Mouse (Mus musculus) forebrain, embryonic 15.5 days (tissue): ENCODE measurements around the gene Crlf2. TPM values are rescaled to one million over a fixed set of nuclear protein-coding genes. Genes with fewer than 3 reads are reported as not detected.

Experiments used
- ATAC-seq: fragments of 200-750 bp; cut with Nextera tagmentation; replicated peaks from 2 replicates; pipeline ENCODE4 v1.8.0; 2017; ENCODE audit warnings: mild to moderate bottlenecking, moderate TSS enrichment, moderate library complexity
- H3K27ac ChIP-seq: fragments of 300-500 bp; sonication (generic); replicated peaks from 2 replicates; pipeline ENCODE4 v1.5.1; 2015; ENCODE audit warnings: mild to moderate bottlenecking, inconsistent platforms
- H3K27me3 ChIP-seq: fragments of 300-500 bp; sonication (generic); 2 replicates; pipeline ENCODE4 v1.6.1; 2015; ENCODE audit warnings: inconsistent platforms
- H3K36me3 ChIP-seq: fragments of 300-500 bp; sonication (generic); 2 replicates; pipeline ENCODE4 v1.6.1; 2015; ENCODE audit warnings: mild to moderate bottlenecking, inconsistent platforms
- H3K4me1 ChIP-seq: fragments of 300-500 bp; sonication (generic); 2 replicates; pipeline ENCODE4 v1.6.1; 2015; ENCODE audit warnings: inconsistent platforms
- H3K4me2 ChIP-seq: fragments of 300-500 bp; sonication (generic); replicated peaks from 2 replicates; pipeline ENCODE4 v1.6.1; 2015; ENCODE audit warnings: mild to moderate bottlenecking, inconsistent platforms
- H3K4me3 ChIP-seq: fragments of 300-500 bp; sonication (generic); 2 replicates; pipeline ENCODE4 v1.5.1; 2015; ENCODE audit warnings: mild to moderate bottlenecking, inconsistent platforms
- H3K9ac ChIP-seq: fragments of 300-500 bp; sonication (generic); replicated peaks from 2 replicates; pipeline ENCODE4 v1.6.1; 2015; ENCODE audit warnings: mild to moderate bottlenecking, inconsistent platforms
- H3K9me3 ChIP-seq: fragments of 300-500 bp; sonication (generic); 2 replicates; pipeline ENCODE4 v1.6.1; 2016; ENCODE audit warnings: inconsistent platforms
- WGBS: fragments of 180-500 bp; shearing (Covaris S2); methylation state at CpG from one replicate; pipeline ENCODE4 v1.1.7; 2015; ENCODE audit warnings: mixed read lengths; 5-methylcytosine and 5-hydroxymethylcytosine counted together
- polyA plus RNA-seq: library from polyadenylated mRNA; unstranded; fragments of >200 nt; fragmentation: Nextera tagmentation; extraction: Ambion mirVana; gene quantifications from 2 replicates; pipeline ENCODE4 v1.2.1, GENCODE M21; 2015

The Crlf2 gene
- polyA plus RNA-seq: 10.5 and 11.3 TPM in 2 replicates

DNA sequence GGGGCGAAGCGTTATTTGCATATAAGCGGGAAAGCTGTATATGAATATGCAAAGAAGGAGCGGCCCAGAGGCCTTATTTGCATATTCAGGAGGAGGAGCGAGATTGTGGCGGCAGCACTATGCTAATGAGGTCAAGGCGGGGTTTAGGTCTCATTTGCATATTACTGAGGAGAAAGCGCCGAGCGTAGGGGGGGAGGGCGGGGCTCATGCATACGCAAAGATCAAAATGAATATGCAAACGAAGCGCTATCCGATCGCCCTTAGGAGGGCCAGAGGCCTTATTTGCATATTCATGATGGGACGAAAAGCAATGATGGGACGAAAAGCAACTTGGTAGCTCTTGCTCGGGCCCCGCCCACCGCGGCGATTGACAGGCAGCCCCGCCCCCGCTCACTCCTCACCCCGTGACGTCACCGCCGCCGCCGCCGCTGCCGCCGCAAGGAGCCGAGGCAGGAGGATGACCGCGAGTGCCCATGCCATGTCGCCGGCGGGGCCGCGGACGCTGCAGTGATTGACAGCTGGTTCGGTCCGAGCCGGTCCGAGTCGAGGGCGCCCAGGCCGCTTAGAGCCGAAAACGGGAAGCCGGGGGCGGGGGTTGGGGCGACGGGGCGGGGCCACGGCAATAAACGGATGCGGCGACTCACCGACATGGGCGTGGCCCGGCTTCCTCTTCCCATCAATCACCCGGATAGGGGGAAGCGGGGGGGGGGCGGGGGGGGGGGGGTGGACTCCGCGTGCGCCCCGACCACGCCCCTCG is at the start of gene Crlf2:
Crlf2 (minus strand) TSS at position 590 of the 757 bp plus-strand sequence.
- WGBS: under 1% methylated on average over 66 of the region's 73 CpGs
- peaks cover 7% of the 10 kb centered on the region for H3K36me3 ChIP-seq
- H3K4me1 ChIP-seq: no peaks in the 10 kb centered on the region
- peak within 1 kb of the TSS; percentile 73 for H3K4me3 ChIP-seq
- peak within 1 kb of the TSS; percentile 49 for H3K4me2 ChIP-seq
- peak; percentile 53 for ATAC-seq
- peaks cover 11% of the 10 kb centered on the region for H3K9me3 ChIP-seq
- H3K27me3 ChIP-seq: no peaks in the 10 kb centered on the region
- peak within 1 kb of the TSS; percentile 65 for H3K9ac ChIP-seq
- peak within 1 kb of the TSS; percentile 98 for H3K27ac ChIP-seq

DNA sequence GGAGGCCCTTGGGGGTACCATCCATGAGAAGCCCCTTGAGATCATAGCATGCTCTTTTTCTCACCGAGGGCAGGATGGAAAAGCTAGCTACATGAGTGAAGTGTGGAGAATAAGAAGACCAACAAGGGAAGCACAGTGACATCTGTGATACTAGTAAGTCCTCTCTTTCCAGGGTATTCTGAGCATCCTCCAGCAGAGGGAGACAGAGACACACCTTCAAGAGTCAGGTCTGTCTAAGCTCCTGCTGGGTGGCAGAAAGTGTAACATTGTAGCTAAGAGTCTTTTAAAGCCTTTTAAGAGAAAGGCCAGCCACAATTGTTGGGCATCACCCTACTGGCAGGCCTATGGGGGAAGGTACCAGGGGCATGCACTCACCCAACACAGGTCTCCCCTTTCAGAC is 43.8 kb upstream of the Crlf2 start:
- Histone ChIP-seq H3K4me1 (no peaks in the 10 kb centered on the region), H3K27ac (no peak overlapping the region), H3K36me3 (no peaks in the 10 kb centered on the region), H3K9me3 (no peaks in the 10 kb centered on the region), H3K9ac (no peak overlapping the region), H3K4me2 (no peak overlapping the region), H3K27me3 (no peaks in the 10 kb centered on the region), H3K4me3 (no peak overlapping the region)
- WGBS: 35% methylated on average over 1 of the region's 1 CpGs
- ATAC-seq: no peak

DNA sequence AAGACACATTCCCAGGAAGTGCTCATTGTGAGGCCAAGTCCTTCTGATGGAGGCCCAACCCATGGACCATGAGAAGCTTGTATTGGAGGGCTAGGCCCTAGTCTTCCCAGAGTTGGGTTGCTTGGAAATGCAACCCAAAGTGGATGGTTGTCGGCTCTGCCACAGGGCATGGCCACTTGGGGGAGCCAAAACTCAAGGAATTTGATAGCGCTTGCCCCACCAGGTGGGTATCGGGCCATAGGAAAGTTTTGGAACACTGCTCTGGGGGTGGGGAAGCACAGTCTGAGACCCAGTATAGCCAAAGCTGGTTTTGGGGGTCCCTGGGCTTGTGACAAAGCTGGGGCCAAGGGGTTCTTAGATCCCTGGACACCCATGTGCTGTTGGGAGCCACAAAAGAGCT is 42.3 kb upstream of the Crlf2 start:
- Histone ChIP-seq H3K27me3 (no peaks in the 10 kb centered on the region), H3K4me3 (no peak overlapping the region), H3K4me1 (no peaks in the 10 kb centered on the region), H3K27ac (no peak overlapping the region), H3K9me3 (no peaks in the 10 kb centered on the region; the same call in 1 of the 2 replicates), H3K4me2 (no peak overlapping the region), H3K9ac (no peak overlapping the region), H3K36me3 (no peaks in the 10 kb centered on the region)
- 26% methylated on average over 3 of the region's 3 CpGs for WGBS
- ATAC-seq: no peak

DNA sequence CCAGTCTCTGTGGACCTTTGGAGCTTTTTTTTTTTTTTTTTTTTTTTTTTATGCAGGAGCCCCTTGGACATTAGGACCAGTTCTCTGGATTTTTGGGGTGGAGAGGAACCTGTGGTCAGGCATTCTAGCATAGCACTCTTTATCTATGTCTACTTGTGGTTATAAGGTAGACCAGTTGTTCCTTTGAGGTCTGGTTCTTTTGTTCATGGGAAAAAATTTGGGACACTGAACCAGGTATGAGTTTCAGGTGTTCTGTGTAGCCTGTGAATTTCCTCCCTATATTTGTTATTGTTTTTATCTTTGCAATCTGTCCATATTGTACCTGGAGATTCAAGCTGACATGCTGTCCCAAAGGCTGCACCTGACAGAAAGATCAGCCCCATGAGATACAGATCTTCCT is 40.1 kb upstream of the Crlf2 start:
- Histone ChIP-seq H3K36me3 (no peaks in the 10 kb centered on the region), H3K4me1 (no peaks in the 10 kb centered on the region), H3K9me3 (no peaks in the 10 kb centered on the region; the same call in 1 of the 2 replicates), H3K4me2 (no peak overlapping the region), H3K4me3 (no peak overlapping the region), H3K9ac (no peak overlapping the region), H3K27ac (no peak overlapping the region), H3K27me3 (no peaks in the 10 kb centered on the region)
- ATAC-seq: no peak

DNA sequence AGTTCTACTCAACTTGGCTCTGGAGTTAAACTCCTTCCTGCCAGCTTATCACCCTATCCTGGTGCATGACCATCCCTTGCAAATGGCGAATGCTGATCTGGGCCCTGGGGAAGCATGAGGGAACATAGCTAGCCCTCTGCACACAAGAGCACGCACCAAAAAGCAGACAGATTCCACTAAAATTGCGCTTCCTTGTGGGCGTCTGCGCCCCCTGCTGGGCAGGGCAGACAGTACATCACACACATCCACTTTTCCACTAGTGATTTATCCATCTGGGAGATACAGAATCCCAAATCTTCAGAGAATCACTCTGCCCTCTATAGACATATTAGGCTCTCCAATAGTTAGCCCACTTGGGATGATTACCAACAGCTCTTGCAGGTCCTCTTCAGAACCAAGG is 37.9 kb upstream of the Crlf2 start:
- Histone ChIP-seq H3K4me3 (no peak overlapping the region), H3K36me3 (no peaks in the 10 kb centered on the region), H3K4me1 (no peaks in the 10 kb centered on the region), H3K4me2 (no peak overlapping the region), H3K9ac (no peak overlapping the region), H3K27me3 (no peaks in the 10 kb centered on the region), H3K27ac (no peak overlapping the region), H3K9me3 (no peaks in the 10 kb centered on the region; the same call in 1 of the 2 replicates)
- 44% methylated on average over 5 of the region's 5 CpGs for WGBS
- no peak for ATAC-seq

DNA sequence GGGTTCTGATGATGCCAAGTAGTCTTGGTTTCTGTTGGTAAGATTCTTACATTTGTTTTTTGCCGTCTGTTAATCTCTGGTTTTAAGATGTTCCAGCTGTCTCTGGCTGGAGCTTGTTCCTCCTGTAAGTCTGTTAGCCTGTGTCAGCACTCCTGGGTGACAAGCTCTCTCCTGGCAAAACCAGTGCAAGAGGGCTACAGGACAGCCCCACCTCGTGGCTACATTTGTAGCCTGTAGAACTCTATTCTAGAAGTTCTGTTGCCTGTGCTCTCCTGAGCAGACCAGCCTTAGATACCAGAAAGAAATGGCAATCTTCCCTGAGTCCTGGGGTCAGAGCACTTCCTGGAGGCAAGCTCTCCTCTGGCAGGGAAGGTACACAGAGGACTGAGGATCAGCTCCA is 4.0 kb upstream of the Crlf2 start:
- 58% methylated on average over 2 of the region's 2 CpGs for WGBS
- no peaks in the 10 kb centered on the region for H3K4me1 ChIP-seq
- no peak overlapping the region for H3K27ac ChIP-seq
- no peak overlapping the region for H3K4me3 ChIP-seq
- H3K4me2 ChIP-seq: no peak overlapping the region
- no peak overlapping the region for H3K9ac ChIP-seq
- no peaks in the 10 kb centered on the region for H3K9me3 ChIP-seq
- no peaks in the 10 kb centered on the region for H3K27me3 ChIP-seq
- ATAC-seq: no peak
- H3K36me3 ChIP-seq: no peaks in the 10 kb centered on the region

DNA sequence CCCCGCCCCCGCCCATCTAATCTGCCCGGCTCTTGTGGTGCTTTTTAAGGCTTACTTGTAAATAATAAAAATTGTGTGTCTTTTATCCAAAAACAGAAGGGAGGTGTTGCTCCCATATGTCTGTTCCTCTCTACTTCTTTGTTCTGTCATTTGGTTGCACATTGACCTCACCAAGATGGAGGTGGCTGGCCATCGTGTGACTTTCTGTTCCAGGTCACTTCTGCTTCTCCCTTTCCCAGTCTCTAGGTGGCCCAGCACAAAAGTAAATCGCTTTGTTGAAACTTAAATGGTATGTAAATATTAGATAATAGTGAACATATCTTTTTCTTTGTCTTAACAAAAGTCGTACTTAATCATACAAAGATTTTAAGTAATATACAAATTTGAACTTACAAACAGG is 398 bp upstream of the Crlf2 start:
- Histone ChIP-seq H3K27ac (peak overlapping the region; percentile 98), H3K9ac (peak overlapping the region; percentile 65; the same call in 1 of the 2 replicates), H3K27me3 (no peaks in the 10 kb centered on the region), H3K36me3 (peaks cover 7% of the 10 kb centered on the region), H3K4me2 (peak overlapping the region; percentile 49), H3K9me3 (peaks cover 11% of the 10 kb centered on the region), H3K4me3 (peak overlapping the region; percentile 73), H3K4me1 (no peaks in the 10 kb centered on the region)
- no peak for ATAC-seq
- 26% methylated on average over 6 of the region's 6 CpGs for WGBS

DNA sequence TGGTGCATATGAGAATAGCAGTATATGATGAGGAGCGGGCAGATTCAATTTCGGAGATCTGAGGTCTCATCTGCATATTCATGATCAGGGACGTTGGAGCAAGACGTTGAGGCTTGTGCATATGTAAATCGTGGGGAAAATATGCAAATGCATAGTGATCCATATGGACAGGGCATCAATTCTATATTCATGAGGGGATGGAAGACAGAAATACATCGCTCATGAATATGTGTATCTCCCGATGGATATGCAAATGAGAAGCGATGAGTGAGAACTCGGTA is 730 bp downstream of the Crlf2 start:
- Histone ChIP-seq H3K9me3 (peaks cover 11% of the 10 kb centered on the region), H3K27me3 (no peaks in the 10 kb centered on the region), H3K9ac (peak overlapping the region; percentile 41), H3K4me3 (peak overlapping the region; percentile 73), H3K4me2 (peak overlapping the region; percentile 49), H3K27ac (peak overlapping the region; percentile 98), H3K36me3 (peaks cover 7% of the 10 kb centered on the region), H3K4me1 (no peaks in the 10 kb centered on the region)
- under 1% methylated on average over 9 of the region's 9 CpGs for WGBS
- ATAC-seq: peak; percentile 65; the same call in 1 of the 2 replicates

DNA sequence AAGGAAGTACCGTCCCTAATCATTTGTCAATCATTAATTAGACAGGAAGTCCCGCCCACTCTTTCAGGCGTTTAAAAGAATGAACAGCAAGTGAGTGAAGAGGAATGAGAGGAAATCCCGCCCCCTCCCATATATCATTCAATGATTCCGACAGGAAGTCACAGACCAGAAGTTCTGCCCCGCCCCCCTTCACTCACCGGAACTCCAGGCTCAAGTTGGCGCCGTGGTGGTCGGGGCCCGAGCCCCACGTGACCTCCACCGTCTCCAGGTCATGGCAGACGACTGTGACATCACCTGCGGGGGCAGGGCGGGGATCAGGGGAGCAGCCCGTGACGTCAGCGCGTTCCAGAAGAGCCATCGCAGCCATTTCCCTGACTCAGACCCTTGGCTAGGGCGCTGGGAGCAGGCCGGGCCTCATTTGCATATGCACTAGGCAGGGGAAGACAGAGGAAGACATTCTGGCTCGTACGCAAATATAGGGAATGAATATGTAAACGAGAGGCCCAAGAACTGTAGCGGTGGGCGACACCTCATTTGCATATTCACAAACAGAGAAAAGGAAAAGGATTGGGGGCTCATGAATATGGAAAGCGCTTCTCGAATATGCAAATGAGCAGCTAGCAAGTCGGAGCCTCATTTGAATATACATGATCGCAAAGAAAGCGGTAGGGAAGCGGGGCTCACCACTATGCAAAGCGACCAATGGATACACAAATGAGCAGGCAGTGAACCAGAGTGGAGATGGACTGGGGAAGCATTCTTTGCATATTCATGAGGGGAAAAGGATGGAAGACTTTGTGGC is 1.3 kb downstream of the Crlf2 start:
- 1% methylated on average over 35 of the region's 35 CpGs for WGBS
- Histone ChIP-seq H3K36me3 (peaks cover 7% of the 10 kb centered on the region), H3K4me2 (peak overlapping the region; percentile 49), H3K4me1 (no peaks in the 10 kb centered on the region), H3K27ac (peak overlapping the region; percentile 98), H3K9ac (peak overlapping the region; percentile 41), H3K4me3 (peak overlapping the region; percentile 73), H3K27me3 (no peaks in the 10 kb centered on the region), H3K9me3 (peaks cover 11% of the 10 kb centered on the region)
- peak; percentile 80 for ATAC-seq

DNA sequence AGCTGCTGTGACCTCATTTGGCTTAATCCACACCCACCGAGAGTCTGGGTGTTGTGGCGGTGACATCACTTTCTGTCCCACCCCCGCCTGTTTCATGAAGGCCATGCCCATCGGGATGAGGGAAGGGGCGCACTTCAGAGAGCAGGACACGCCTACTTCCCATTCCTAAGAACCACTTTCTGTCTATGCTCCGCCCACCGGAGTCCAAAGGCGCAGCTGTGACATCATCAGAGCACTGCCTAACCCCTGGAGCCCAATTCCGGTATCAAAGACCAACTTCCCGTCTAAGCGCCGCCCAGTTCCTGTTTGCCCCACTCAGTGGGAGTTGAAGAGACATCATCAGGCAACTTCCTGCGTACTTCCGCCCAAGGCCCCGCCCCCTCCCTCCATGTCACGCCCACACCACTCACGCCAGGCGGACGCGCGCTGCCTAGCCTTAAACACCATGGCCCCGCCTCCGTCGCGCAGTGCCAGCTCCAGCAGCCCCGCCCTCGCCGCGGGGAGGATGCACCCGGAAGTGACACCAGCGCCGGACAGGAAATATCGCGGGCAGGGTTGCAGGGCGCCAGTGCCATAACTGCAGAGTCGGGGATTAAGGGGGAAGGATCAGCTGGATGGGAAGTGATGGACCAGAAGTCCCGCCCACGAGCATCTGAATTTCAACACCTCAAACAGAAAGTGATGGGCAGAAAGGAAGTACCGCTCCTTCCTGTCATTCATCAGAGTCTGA is 2.0 kb downstream of the Crlf2 start:
- Histone ChIP-seq H3K4me2 (peak overlapping the region; percentile 49), H3K27ac (peak overlapping the region; percentile 98), H3K9me3 (peaks cover 11% of the 10 kb centered on the region), H3K9ac (peak overlapping the region; percentile 27; the same call in 1 of the 2 replicates), H3K4me3 (peak overlapping the region; percentile 73), H3K36me3 (peaks cover 7% of the 10 kb centered on the region), H3K4me1 (no peaks in the 10 kb centered on the region), H3K27me3 (no peaks in the 10 kb centered on the region)
- ATAC-seq: peak; percentile 60
- WGBS: 7% methylated on average over 40 of the region's 40 CpGs

DNA sequence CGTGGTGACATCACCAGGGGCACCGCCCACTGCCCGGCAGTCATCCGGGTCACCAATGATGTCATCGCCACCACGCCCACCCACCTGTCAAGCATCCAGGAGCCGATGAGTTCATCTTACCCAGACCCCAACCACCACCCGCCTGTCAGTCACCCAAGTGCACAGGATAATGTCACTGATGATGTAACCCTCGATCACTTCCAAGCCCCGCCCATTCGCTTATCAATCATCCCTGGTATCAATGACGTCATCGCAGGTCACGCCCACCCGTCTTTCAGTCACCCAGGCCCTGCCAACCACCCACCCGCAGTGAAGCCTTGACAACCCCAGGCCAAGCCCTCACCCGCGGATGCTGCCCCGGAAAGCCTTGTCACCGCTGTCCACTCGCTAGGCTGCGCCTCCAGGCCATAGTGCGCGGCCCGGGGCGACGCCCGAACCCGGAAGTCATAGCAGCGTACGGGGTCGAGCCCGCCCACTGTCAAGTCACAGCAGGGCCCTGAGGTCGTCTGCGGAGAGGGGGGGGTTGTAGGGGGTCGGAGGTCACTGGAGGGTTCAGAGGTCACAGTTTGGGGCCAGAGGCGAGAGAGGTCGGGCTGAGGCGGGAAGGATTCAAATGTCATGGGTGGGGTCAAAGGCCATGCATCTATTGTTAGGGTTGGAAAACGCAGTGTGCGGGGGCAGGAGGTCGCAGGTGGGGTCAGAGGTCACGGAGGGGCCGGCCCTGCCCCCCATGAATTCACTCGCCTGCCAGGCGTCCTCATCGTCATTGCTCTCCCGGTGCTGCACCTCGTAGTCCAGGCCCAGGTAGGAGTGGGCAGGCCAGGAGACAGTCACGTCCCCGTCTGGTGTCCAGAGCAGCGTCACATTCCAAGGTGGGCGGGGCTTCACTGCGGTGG is 2.9 kb downstream of the Crlf2 start:
- H3K4me3 ChIP-seq: peak overlapping the region; percentile 73
- WGBS: 80% methylated on average over 54 of the region's 54 CpGs
- H3K9me3 ChIP-seq: peaks cover 11% of the 10 kb centered on the region
- H3K27ac ChIP-seq: peak overlapping the region; percentile 98
- no peak for ATAC-seq
- no peaks in the 10 kb centered on the region for H3K4me1 ChIP-seq
- no peaks in the 10 kb centered on the region for H3K27me3 ChIP-seq
- peak overlapping the region; percentile 49 for H3K4me2 ChIP-seq
- H3K9ac ChIP-seq: no peak overlapping the region
- H3K36me3 ChIP-seq: peaks cover 10% of the 10 kb centered on the region
